ENCODE assay signal across 11 mouse cellular contexts in genomic region chr17:26644509-26645410, GRCm38 (mm10). TPM values are rescaled to one million over a fixed set of nuclear protein-coding genes. Genes with fewer than 3 reads are reported as not detected.
DNase-seq lines count a peak whose midpoint lies in the region; ATAC-seq lines count a peak whose summit lies in the region.
"Had no signal": no experiment of that assay in that cellular context is flagged by ENCODE, and none has a peak within 500 bp of the region (broad histone marks: within the 10 kb centered on the region; RNA-seq: fewer than 3 reads in every experiment).

No protein-coding gene starts in this region.

- H3K4me1 ChIP-seq in heart, embryonic 11.5 days (ENCODE audit: control insufficient read depth, insufficient read depth, low read length) = peaks cover 39% of the 10 kb centered on the region
- 0 out of 2 replicates have a peak, but pooled peaks cover 3% of the 10 kb centered on the region for H3K4me1 ChIP-seq in forebrain, embryonic 11.5 days (replicated peaks; ENCODE audit: control insufficient read depth, insufficient read depth, low read length)
- peaks cover 20% of the 10 kb centered on the region for H3K4me1 ChIP-seq in midbrain, embryonic 10.5 days

- no peak for DNase-seq in heart, postnatal 4 days
- DNase-seq in NIH3T3 (ENCODE audit: low read depth) = peak; percentile 14
- peak; percentile 67 for DNase-seq in forebrain, embryonic 11.5 days (ENCODE audit: low spot score)
- DNase-seq in midbrain, embryonic 10.5 days (ENCODE audit: low spot score) = peak; percentile 65
- DNase-seq in adrenal gland, postnatal 36 days = no peak
- no peak for DNase-seq in urinary bladder, adult 18-20 months (ENCODE audit: low spot score in 2 of 2)
- no peak for DNase-seq in adrenal gland, postnatal 10 days
- DNase-seq: B cell, adult 2 months; cerebellum, adult 8-10 months; liver, embryonic 13.5 days had no signal

- ATAC-seq in heart, embryonic 11.5 days (replicated peaks; ENCODE audit: insufficient number of reproducible peaks, low FRiP score, low TSS enrichment) = peak; percentile 29; the same call in 1 of the 2 replicates
- ATAC-seq in forebrain, embryonic 11.5 days (replicated peaks; ENCODE audit: low FRiP score) = peak; percentile 51; the same call in 1 of the 2 replicates

- H3K36me3 ChIP-seq in heart, embryonic 11.5 days (ENCODE audit: control insufficient read depth, insufficient read depth, low read length) = peaks cover 42% of the 10 kb centered on the region
- peaks cover 22% of the 10 kb centered on the region for H3K36me3 ChIP-seq in forebrain, embryonic 11.5 days (ENCODE audit: control insufficient read depth, insufficient read depth, low read length)
- H3K36me3 ChIP-seq in midbrain, embryonic 10.5 days = peaks cover 100% of the 10 kb centered on the region

- H3K4me2 ChIP-seq in heart, embryonic 11.5 days = no peak overlapping the region
- no peak overlapping the region for H3K4me2 ChIP-seq in forebrain, embryonic 11.5 days (ENCODE audit: low read depth, low read length, severe bottlenecking)
- H3K4me2 ChIP-seq: liver, embryonic 13.5 days had no signal

- H3K9me3 ChIP-seq in heart, embryonic 11.5 days (replicated peaks; ENCODE audit: control insufficient read depth, low read length) = no peaks in the 10 kb centered on the region
- H3K9me3 ChIP-seq in forebrain, embryonic 11.5 days (ENCODE audit: control insufficient read depth, low read length) = no peaks in the 10 kb centered on the region
- H3K9me3 ChIP-seq in midbrain, embryonic 10.5 days (replicated peaks) = no peaks in the 10 kb centered on the region
- H3K9me3 ChIP-seq: liver, embryonic 13.5 days had no signal

- WGBS in heart, embryonic 11.5 days (ENCODE audit: insufficient replicate concordance) = 65% methylated on average over 9 of the region's 9 CpGs
- 76% methylated on average over 9 of the region's 9 CpGs for WGBS in forebrain, embryonic 11.5 days
- WGBS in midbrain, embryonic 10.5 days = 67% methylated on average over 9 of the region's 9 CpGs

- no peaks in the 10 kb centered on the region for H3K27me3 ChIP-seq in heart, embryonic 11.5 days (ENCODE audit: control insufficient read depth, insufficient read depth, low read length)
- no peaks in the 10 kb centered on the region for H3K27me3 ChIP-seq in forebrain, embryonic 11.5 days (ENCODE audit: control insufficient read depth, insufficient read depth, low read length)
- H3K27me3 ChIP-seq in midbrain, embryonic 10.5 days (ENCODE audit: low read depth, poor library complexity, severe bottlenecking) = no peaks in the 10 kb centered on the region
- H3K27me3 ChIP-seq: liver, embryonic 13.5 days had no signal

- 0 out of 2 replicates have a peak overlapping the region, but pooled peaks have one; percentile 54 for H3K27ac ChIP-seq in heart, embryonic 11.5 days (ENCODE audit: low read depth, low read length)
- peak overlapping the region; percentile 37; the same call in 1 of the 2 replicates for H3K27ac ChIP-seq in forebrain, embryonic 11.5 days (ENCODE audit: low read depth, low read length)
- H3K27ac ChIP-seq in midbrain, embryonic 10.5 days (replicated peaks) = peak overlapping the region; percentile 77
- H3K27ac ChIP-seq: liver, embryonic 13.5 days had no signal

- no peak overlapping the region for H3K9ac ChIP-seq in heart, embryonic 11.5 days (ENCODE audit: low read depth, low read length)
- H3K9ac ChIP-seq in forebrain, embryonic 11.5 days (ENCODE audit: low read length) = no peak overlapping the region
- H3K9ac ChIP-seq: liver, embryonic 13.5 days had no signal

- H3K4me3 ChIP-seq in heart, embryonic 11.5 days (ENCODE audit: low read depth, low read length) = no peak overlapping the region
- H3K4me3 ChIP-seq in forebrain, embryonic 11.5 days (ENCODE audit: low read depth, low read length) = no peak overlapping the region
- H3K4me3 ChIP-seq in midbrain, embryonic 10.5 days = 0 out of 2 replicates have a peak overlapping the region, but pooled peaks have one; percentile 2
- H3K4me3 ChIP-seq: liver, embryonic 13.5 days had no signal

RNA-seq across cellular contexts. Expression of gene Atp6v0e, which starts 18.3 kb away (rescaled TPM):
- 189 and 204 TPM in 2 replicates for polyA plus RNA-seq in heart, embryonic 11.5 days (2014; fragmentation: Nextera tagmentation; extraction: Ambion mirVana)
- 10 to 100 TPM; 85.3 to 85.5 TPM for total RNA-seq in heart, postnatal 4 days (2021)
- 87.3 and 94.7 TPM in 2 replicates for polyA plus RNA-seq in forebrain, embryonic 11.5 days (2014; fragmentation: Nextera tagmentation; extraction: Ambion mirVana)
- polyA plus RNA-seq in midbrain, embryonic 10.5 days (2016; fragmentation: Nextera tagmentation; extraction: Ambion mirVana) = 117 and 122 TPM in 2 replicates
- total RNA-seq in adrenal gland, postnatal 36 days (2021) = 100 to 1,000 TPM; 193 to 224 TPM
- total RNA-seq in adrenal gland, postnatal 10 days (2021) = 100 to 1,000 TPM; 180 to 190 TPM

Comparison
In these comparisons a context has a peak if more than half of its experiments do, and no peak if none do; other contexts are left out.
1. DNase-seq: peak in NIH3T3 (single experiment), forebrain, embryonic 11.5 days (single experiment) and midbrain, embryonic 10.5 days (single experiment); none in heart, postnatal 4 days (single experiment), adrenal gland, postnatal 36 days (0 of 2), urinary bladder, adult 18-20 months (0 of 2) and adrenal gland, postnatal 10 days (single experiment).
2. Peak in every context shown above with its lines, with median percentiles within 50 percentile points of each other: H3K27ac ChIP-seq.